Mouse (Mus musculus) small intestine, adult 2 months (tissue): Measurements from ENCODE around the gene Kif16b.

Source experiments
- CTCF ChIP-seq: fragments of 200-500 bp; IDR thresholded peaks from 2 replicates; pipeline ENCODE4 v1.5.1; 2012; ENCODE audit warnings: low read depth, mild to moderate bottlenecking, control low read depth, inconsistent platforms, low read length, moderate library complexity, mixed read lengths; ENCODE audit not compliant: insufficient replicate concordance, insufficient read length; ENCODE audit errors: extremely low read depth
- POLR2A ChIP-seq: fragments of 200-500 bp; IDR thresholded peaks from 2 replicates; pipeline ENCODE4 v1.6.1; 2012; ENCODE audit warnings: low read depth, mild to moderate bottlenecking, control low read depth, inconsistent platforms, low read length, moderate library complexity

DNA sequence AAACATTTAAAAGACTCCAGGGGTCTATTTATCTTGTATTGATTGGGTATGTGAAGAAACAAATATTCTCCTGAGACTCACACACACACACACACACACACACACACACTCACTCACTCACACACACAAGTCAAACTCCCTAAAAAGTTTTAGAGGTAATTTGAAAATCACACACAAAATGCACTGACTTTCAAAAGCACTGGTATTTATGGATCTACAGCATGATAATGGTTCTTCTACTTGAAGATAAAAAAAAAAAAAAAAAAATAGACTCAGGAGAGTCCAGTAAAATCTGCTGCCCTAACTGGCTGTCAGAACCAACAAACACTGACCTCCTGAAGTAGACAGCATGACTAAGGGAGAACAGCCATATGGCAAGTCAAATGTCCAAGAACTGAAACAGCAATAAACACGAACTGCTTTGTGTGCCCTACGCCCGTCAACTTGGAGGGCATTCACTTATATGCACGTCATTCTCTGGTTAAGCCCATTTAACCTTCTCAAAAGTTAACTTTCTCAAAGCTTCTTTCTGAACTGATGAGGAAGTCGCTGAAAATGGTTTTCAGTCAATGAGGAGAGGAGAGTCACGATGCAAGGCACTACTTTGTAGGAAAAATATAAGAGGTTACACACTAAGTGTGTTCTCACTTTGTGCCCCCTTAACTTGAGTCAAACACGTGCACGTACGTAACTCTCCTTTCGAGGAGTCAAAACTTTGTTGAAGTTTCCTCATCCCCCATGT lies 1.0 kb downstream of the Kif16b start:
- TF ChIP-seq CTCF (no peak), POLR2A (no peak)
